Mouse (Mus musculus) MN1 (cell line): Measurements from ENCODE around the gene Nup214.
"Not testable (repeated sequence)": the region's sequence is repeated elsewhere in the genome, so short reads cannot be mapped to it uniquely, and the experiment has no call there.

Experiments
- DNase-seq: peaks from one replicate; pipeline ENCODE4 v3.0.0-alpha.2; 2016; ENCODE audit warnings: low spot score

Gene Nup214

DNA sequence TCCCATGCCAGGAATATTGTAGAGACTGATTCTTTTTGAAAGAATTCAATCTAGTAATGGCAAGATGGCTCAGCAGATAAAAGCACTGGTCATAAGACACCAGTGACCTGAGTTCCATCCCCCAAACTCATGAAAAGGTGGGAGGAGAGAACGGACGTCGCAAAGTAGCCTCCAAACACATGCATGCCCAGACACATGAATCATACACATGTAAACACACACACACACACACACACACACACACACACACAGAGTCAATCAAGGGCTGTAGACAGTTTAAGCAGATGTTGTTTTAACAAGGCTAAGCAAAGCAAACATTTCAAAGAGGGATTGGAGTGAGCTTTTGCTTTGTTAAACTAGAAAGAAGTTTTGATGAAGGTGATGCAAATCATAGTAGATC is 10.0 kb upstream of the Nup214 start:
- DNase-seq, result no peak

DNA sequence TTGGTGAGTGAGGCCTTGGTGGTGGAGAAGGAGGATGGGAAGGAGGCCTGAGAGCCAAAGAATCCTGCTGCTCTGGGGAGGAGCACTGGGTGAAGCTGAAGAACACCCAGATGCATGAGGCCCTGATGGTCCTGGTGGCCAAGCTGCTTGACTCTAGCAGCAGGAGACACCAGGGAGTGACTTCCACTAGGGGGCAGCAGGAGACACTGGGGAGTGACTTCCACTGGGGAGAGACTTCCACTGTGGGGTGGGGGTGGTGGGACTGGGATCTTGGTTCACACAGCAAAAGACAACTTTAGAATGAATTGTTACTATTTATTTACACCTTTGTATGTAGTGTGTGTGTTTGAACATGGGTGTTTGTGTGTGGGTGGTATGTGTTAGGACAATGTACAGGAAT is 9.1 kb upstream of the Nup214 start:
- peak; percentile 38 for DNase-seq

DNA sequence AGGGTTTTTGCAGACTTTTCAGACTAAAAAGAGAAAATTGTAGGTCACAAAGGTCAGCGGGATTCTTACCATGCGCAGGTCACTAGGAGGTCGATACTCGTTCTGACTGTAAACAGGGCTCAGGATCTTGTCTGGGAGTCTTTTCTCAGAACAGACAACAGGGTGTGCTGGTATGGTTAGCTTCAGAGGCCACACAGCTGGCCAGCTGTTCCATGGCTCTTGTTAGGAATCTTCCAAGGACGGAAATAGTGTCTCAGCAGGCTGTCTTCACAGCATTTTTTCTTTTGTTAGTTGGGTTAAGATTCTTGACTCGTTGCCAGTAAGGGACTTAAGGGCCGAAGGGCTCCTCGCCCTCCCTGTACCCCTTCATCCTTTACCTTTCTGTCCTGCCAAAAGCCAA is 7.4 kb upstream of the Nup214 start:
- no peak for DNase-seq

DNA sequence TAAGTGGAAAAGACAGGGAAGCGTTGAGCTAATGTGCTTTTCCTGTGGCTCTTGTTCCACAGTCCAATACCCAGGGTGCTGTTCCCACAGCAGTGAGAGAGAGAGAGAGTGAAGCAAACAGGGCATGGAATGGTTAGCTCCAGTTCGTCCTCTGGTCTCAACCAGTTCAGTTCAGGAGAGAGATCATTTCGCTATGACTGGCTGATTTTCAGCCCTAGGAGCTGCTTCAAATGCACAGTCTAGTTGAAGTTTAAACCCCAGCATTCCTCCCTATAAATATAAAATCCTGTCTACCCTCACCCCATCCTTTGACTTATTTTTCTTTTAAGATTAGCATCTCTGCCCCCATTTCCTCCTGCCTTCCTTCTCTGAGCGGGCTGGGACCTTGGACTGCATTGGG is 1.6 kb upstream of the Nup214 start:
- DNase-seq, result no peak

DNA sequence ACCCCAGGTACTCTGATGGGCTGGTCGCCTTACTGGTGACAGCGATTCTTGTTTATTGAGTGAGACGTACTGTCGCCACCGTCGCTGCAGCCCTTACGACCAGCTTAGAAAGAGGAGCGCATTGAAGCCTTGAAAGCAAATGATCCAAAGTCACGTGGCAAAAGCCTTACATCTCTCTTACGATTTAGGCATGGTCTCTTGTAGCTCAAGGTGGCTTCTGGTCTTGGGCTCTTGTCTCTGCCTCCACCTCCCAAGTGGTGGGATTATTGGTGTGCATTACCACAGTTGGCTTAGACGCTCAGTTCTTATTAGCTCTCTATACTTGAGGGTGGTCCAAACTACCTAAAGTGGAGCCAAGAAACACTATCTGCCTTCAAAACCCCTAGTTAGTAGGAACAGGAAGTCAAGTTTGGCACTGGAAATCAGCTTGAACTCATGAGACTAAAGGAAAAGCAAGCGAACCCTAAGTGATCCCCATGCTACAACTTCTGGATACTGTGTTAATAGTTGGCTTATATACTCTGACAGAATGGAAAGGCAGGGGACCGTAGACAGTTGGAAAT is 654 bp downstream of the Nup214 start:
- peak; percentile 48 for DNase-seq

DNA sequence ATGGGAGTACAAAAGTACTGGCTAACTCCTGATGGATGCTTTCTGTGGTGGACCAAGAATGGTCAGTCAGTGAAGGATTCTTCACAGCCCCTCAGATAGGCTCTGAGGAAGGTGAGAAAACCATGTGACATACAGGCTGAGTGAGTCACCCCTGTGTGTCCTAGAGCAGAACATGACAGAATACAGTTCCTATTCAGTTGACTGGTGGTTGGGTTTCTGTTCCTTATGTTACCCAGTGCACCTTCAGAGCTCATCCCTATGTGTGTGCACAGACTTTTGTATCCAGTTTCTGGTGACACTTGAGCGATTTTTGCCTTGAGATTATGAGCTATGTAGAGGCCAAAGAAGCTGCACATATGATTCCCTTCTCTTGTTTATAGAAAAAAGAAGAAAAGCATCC is 13.5 kb downstream of the Nup214 start:
- DNase-seq, result no peak

DNA sequence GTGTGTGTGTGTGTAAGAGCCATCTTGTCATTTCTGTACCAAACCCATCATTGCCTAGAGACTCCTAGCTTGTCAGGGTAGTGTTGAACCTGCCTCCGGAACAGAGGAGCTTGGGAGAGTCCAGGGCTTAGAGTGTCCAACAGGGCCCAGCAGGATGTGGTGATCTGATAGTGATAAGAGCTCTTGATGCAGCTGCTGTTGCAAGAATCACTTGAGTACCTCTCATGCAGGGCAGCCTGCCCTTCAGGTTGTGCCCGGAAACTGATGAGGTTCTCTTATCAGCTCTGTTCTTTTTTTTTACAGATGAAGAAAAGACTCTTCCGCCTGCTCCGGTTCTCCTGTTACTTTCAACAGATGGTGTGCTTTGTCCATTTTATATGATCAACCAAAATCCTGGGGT is 16.7 kb downstream of the Nup214 start:
- DNase-seq, result no peak

DNA sequence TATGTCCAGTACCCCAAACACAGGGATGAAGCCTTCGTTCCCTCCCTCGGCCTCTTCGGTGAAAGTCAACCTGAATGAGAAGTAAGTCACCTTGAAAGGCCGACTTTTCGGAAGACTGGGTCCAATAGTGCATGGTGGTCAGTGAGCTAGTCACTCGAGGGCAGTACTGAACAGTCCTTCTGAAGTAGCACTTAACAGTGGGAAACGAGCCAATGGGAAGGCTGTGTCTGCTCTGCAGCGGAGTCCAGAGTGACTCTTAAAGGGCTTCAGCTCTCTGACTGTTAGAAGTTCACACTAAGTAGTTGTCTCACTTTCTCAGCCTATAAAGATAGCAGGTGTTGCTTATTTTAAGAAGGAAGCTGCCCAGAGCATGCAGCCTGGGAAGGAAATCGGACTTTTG is 20.7 kb downstream of the Nup214 start:
- DNase-seq, result no peak

DNA sequence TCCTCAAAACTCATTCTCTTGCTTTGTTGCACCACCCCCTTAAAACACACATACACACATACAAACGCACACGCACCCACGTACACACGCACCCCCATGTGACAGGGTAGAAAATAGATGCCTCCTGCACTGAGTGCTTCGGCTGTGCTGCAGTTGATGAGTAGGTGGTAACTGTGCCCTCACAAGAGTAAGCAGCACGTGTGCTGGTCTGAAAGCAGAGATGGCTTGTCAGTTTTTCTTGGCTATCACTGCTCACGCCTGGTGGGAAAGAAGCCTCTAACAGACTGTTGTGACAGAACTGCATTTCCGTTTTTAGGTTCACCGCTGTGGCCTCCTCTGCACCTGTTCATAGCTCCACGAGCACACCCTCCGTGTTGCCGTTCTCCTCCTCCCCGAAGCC is 21.8 kb downstream of the Nup214 start:
- DNase-seq, result no peak

DNA sequence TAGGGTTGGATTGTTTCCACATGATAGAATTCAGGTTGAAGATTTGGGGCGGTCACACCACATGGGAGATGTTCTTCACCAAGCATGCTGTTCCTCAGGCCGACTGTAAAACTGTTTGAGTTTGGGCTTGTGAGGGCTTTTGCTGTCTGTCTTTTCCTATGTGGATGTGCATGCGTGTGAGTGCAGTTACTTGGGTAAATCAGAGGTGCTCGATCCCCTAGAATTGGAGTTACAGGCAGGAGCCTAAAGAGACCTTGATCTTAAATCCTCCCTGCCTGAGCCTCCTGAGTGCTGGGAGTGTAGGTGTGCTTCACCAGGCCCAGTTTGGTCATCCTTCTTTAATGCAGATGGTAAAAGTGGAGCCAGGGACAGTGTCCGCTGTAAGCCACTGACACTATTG is 23.3 kb downstream of the Nup214 start:
- no peak for DNase-seq

DNA sequence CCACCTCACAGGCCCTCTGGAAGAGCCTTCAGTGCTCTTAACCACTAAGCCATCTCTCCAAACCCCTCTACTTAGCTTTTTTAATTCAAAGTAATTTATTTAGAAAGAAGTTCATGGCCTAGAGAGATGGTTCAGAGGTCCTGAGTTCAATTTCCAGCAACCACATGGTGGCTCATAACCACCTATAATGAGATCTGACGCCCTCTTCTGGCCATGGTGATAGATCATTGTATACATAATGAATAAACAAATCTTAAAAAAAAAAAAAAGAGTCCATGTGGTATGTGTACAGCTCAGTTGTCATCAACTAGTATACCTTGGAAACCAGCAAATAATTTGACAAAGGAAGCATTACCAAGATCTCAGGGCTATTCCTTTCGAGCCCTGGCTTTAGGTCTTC is 24.2 kb downstream of the Nup214 start:
- no peak for DNase-seq

DNA sequence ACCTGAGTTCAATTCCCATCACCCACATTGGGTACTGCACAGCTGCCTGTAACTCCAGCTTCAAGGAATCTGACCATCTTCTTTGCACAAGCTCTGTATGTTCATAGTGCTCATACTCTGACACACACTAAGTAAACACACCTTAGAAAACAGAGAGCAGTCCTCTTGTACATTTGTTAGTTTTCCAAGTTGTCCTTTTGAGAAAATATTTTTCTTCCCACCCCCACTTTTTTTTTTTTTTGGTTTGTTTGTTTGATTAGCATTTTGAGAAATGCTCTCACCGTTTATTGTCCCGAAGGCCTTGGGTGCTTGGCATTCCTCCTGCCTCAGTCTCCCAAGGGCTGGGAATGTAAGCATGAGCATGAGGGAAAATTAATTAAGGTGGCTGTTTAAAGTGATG is 34.1 kb downstream of the Nup214 start:
- DNase-seq, result no peak

DNA sequence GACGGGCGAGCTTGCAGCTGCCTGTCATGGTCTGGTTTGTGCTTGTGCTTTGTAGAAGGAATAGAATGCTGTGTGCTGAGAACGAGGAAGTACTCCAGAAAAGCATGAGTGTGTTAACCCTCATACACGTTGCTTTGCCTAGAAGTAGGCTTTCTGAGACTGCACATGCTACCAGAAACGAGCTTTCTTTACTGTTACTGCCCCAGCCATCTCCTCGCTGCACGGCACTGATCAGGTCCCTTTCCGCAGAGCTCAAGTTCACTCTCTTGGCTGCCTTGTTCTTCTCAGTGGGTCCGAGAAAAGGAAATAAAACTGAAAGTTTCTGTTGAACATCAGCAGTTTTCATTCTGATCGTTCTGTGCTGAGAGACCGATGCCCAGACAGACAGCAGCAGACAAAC is 34.5 kb downstream of the Nup214 start:
- DNase-seq, result no peak

DNA sequence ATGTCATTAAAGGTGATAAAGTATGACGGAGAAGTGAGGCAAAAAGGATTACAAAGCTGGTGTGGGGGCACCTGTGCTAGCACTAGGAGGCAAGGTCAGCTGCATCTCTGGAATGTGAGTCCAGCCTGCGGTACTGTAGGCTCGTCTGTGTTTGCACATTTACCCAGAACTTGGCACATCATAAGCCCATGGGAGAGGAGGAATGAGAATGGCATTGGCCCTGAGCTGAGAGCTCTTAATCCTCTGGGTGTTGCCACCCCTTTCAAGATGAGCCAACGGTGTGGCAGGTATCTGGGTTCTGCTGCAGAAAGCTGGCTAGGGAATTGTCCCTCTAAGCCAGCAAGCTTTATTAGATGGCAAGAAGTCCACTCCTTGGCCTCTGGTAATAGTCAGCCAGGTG is 45.5 kb downstream of the Nup214 start:
- DNase-seq, result no peak

DNA sequence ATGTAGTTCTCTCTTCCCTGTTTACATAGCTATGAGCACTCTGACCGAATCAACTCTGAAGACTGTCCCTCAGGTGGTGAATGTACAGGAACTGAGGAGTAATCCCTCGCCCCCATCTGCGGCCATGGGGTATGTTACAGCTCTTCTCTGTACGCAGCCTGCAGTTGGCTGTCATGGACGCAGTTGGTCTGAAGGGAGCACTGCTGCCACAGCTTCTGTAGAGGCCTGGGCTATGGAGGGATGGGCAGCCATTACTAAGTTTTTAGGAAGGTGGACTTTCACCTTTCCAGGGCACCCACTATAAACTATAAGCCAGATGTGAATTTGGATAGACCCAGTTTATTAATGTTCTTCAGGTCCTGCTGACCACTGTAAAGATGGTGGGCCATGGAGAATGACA is 46.0 kb downstream of the Nup214 start:
- no peak for DNase-seq

DNA sequence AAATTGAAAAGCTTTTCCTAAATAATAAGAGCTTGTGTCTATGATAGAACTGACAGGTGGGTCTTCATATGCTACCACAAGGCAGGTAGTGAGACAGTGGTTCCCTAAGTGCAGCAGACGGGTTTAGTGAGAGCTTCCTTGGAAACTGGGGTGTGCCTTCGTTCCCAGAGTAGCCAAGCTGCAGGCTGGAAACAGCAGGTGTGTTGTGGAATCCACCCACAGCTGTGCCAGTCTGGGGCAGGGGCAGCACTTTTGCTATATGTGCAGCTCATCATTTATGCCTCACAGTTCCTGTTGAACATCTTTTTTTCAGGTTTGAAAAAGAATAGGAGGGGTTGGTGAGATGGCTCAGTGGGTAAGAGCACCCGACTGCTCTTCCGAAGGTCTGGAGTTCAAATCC is 50.1 kb downstream of the Nup214 start:
- DNase-seq, result no peak

DNA sequence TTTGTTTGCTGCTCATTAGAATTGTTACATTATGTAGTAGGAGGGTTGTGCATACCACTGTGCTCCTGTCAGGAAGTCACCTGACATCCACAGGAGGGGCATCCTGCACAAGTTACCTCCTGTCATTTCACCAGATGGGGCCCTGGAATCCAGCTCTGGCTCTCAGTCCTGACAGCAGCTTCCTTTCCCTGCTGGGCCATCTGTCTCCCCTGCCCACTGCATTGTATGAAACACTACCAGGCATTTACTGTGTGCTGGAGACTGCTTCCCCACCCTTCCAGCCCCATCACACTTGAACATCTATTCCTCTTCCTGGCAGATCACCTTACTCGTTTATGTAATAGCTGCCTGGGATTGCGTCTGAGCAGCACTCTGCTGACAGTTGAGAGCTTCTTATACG is 55.4 kb downstream of the Nup214 start:
- DNase-seq, result peak; percentile 53

DNA sequence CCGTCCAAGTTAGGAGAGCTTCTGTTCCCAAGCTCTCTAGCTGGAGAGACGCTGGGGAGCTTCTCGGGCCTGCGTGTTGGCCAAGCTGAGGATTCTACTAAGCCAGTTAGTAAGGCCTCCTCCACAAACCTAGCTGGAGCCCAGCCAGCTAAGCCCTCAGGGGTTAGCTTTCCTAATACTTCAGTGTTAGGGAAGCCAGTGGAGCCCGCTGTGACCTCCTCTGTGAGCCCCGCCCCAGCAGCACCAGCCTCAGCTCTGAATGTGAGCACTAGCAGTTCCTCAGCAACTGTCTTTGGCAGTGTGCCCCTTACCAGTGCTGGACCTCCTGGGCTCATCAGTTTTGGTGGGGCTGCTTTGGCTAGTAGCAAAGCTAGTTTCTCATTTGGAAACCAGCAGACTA is 59.2 kb downstream of the Nup214 start:
- peak; percentile 60 for DNase-seq

DNA sequence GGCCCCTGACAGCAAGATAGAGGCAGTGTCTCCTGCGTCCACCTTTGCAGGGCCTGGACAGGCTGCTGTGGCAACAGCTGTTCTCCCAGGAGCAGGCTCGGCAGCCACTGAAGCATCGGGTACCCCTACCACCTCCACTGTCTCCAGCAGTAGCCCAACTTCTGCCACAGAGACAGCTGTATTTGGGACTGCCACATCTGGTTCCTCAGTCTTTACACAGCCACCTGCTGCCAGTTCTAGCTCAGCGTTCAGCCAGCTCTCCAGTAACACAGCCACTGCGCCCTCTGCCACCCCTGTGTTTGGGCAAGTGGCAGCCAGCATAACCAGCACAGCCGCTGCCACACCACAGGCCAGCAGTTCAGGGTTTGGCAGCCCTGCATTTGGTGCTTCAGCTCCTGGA is 60.0 kb downstream of the Nup214 start:
- DNase-seq, result no peak

DNA sequence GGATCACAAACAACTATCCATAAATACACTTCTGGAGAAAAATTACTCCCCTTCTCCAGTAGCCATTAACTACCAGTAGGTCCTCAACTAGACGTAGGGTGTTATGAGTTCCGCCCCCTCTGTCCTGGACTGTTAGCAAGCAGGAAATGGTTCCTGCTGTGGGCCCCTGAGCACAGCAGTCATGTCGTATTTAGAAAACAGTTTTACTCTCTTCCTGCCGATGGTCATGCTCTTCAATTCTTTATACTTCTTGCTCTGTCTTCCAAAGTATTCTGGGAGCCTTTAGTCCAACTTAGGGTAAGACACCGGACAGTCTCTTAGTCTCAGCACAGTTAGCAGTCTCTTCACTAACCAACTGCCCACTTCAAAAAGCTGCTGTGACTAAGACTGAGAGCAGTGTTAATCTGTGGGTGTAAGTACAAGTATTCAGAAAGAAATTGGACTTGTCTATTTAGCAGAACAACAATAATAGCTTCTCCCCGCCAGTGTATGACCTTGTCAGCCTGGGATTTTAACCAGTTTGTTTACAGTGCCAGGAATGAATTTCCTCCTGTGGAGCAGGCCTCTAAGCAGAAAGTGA is 63.1 kb downstream of the Nup214 start:
- DNase-seq, result no peak

DNA sequence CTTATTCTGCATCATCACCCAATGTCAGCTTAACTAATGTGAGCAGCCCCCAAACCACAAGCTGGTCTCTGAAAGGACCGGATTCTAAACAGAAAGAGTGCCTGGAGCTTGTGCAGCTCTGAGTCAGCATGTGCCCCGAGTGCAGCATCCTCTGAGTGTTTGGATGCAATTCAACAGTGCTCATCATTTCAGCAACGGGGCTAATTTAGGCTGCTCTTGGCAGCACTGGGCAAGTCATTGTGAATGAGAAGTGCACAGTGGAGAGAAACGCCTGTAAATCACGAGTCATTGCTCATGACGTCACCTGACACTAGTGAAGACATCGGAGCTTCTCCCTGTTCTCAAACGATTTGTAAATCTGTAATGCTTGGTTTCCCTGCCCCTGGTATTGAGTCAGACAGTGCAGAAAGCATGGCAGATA is 64.4 kb downstream of the Nup214 start:
- DNase-seq, result peak; percentile 89

DNA sequence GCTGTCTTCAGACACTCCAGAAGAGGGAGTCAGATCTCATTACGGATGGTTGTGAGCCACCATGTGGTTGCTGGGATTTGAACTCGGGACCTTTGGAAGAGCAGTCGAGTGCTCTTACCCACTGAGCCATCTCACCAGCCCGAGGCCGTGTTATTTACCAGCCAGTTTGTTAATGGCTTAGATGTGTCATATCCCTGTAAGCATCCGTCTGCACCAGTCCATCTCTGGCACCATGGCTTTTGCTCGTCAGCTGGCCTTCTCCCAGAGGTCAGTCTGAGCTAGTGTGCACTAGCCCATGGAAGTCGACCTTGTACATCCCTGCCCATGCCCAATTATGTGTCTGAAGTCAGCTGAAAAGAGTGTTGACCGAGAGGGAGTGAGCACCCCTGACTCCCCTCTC is 66.4 kb downstream of the Nup214 start:
- DNase-seq, result not testable (repeated sequence)

DNA sequence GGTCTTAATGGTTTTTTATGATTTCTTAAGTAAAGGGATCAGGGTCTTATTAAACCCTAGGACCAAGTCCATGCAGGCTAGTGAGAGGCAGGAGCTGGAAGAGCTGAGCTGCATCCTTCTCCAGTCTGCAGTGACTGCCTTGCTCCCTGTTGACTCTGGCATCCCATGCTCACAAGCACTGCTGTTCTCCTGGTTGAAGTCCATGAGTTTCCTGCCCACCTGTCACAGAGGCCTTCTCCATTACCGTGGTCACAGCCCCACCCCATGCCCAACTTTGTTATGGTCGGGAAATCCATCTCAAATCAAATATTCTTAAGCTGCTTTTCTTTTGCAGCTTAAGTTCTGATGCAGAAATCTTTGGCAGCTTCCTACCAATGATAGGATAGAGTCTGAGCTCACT is 66.9 kb downstream of the Nup214 start:
- DNase-seq, result no peak

DNA sequence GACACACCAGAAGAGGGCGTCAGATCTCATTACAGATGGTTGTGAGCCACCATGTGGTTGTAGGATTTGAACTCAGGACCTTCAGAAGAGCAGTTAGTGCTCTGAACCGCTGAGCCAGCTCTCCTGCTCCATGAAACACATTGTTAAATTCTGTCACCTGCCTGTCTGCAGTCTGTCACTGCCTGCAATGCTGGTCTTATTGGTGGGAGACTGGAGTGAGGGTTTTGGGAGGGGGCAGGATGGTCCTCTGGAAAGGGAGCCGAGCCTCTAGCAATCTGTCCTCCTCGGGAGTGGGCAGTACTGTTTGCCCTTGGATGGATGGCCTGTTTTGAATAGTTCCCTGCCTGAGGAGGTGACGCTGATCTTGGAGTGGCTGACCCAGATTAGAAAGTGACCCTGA is 69.6 kb downstream of the Nup214 start:
- no peak for DNase-seq

DNA sequence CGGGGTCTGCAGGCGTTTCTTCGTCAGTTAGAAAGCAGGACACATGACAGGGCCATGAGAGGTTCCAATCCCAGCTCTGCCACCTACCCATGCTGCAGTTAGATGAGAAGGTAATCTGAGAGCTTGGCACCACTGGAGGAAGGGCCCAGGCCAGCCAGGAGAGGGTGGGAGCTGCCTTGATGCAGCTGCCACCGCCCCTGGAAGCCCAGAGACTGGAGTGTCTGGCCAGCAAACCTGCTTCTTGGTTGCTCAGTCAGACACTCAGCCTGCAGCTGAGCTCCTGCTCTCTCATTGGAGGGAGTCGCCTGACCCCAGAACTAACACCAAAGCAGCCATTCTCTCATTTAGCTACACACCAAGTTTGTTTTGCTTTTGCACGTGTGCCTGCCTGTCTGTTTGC is 71.1 kb downstream of the Nup214 start:
- DNase-seq, result no peak
